Mouse (Mus musculus) limb, embryonic 13.5 days (tissue): ENCODE measurements around the gene Plcl1. TPM values are rescaled to one million over a fixed set of nuclear protein-coding genes. Genes with fewer than 3 reads are reported as not detected.

Experiments used
- ATAC-seq: fragments of 200-750 bp; cut with Nextera tagmentation; 2 replicates; pipeline ENCODE4 v1.8.0; 2017; ENCODE audit warnings: low read depth, moderate number of reproducible peaks, moderate TSS enrichment; ENCODE audit not compliant: low FRiP score
- H3K27ac ChIP-seq: fragments of 300-500 bp; sonication (generic); 2 replicates; pipeline ENCODE4 v1.5.1; 2015; ENCODE audit warnings: inconsistent platforms, mild to moderate bottlenecking, moderate library complexity
- H3K27me3 ChIP-seq: fragments of 300-500 bp; sonication (generic); 2 replicates; pipeline ENCODE4 v1.6.1; 2015; ENCODE audit warnings: mild to moderate bottlenecking, inconsistent platforms
- H3K36me3 ChIP-seq: fragments of 300-500 bp; sonication (generic); 2 replicates; pipeline ENCODE4 v1.6.1; 2015; ENCODE audit warnings: inconsistent platforms, mild to moderate bottlenecking, moderate library complexity
- H3K4me1 ChIP-seq: fragments of 300-500 bp; sonication (generic); 2 replicates; pipeline ENCODE4 v1.6.1; 2015; ENCODE audit warnings: inconsistent platforms
- H3K4me2 ChIP-seq: fragments of 300-500 bp; sonication (generic); replicated peaks from 2 replicates; pipeline ENCODE4 v1.6.1; 2015; ENCODE audit warnings: inconsistent platforms, mild to moderate bottlenecking, moderate library complexity
- H3K4me3 ChIP-seq: fragments of 300-500 bp; sonication (generic); 2 replicates; pipeline ENCODE4 v1.5.1; 2015; ENCODE audit warnings: moderate library complexity, mild to moderate bottlenecking, inconsistent platforms
- H3K9ac ChIP-seq: fragments of 300-500 bp; sonication (generic); 2 replicates; pipeline ENCODE4 v1.6.1; 2015; ENCODE audit warnings: mild to moderate bottlenecking, inconsistent platforms
- H3K9me3 ChIP-seq: fragments of 300-500 bp; sonication (generic); 2 replicates; pipeline ENCODE4 v1.6.1; 2016; ENCODE audit warnings: inconsistent platforms
- WGBS: fragments of 180-500 bp; shearing (Covaris S2); methylation state at CpG from one replicate; pipeline ENCODE4 v1.1.7; 2015; 5-methylcytosine and 5-hydroxymethylcytosine counted together
- polyA plus RNA-seq: library from polyadenylated mRNA; unstranded; fragments of >200 nt; fragmentation: Nextera tagmentation; extraction: Ambion mirVana; gene quantifications from 2 replicates; pipeline ENCODE4 v1.2.1, GENCODE M21; 2015

The Plcl1 gene
- polyA plus RNA-seq, 1 experiment from 2014 or later: 1.3 TPM

DNA sequence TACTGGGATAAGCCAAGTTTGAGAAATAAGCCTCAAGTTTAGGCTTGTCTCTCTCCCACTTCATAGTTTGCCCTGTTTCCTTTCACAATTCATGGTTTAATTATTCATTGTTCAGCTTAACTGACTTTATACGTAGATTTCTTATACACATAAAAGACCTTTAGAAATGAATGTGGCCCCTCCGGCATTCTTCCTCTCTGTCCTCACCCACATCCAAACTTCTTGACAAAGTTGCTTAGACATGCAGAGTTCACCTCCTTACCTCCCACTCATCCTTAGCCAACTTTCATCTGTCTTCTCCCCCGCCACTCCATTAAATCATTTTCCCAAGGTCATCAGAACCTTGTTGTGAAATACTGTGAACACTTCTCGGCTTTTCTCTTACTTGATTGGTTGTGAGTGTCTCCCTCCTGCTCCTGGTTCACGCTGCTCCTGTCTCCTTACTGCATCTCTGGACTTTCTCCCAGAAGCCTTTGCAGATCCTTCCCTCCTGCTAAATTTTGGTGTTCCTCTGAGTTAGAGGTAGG lies 331.1 kb downstream of the Plcl1 start:
- H3K27ac ChIP-seq: no peak overlapping the region
- ATAC-seq: no peak
- peaks cover 10% of the 10 kb centered on the region; the same call in 1 of the 2 replicates for H3K27me3 ChIP-seq
- peaks cover 10% of the 10 kb centered on the region; the same call in 1 of the 2 replicates for H3K4me1 ChIP-seq
- H3K9me3 ChIP-seq: no peaks in the 10 kb centered on the region
- no peak overlapping the region for H3K4me3 ChIP-seq
- H3K4me2 ChIP-seq: no peak overlapping the region
- no peak overlapping the region for H3K9ac ChIP-seq
- H3K36me3 ChIP-seq: no peaks in the 10 kb centered on the region
- 63% methylated on average over 5 of the region's 5 CpGs for WGBS

GRCm38 (mm10) chr1:55738746-55739365 lies 333.1 kb downstream of the Plcl1 start:
- no peaks in the 10 kb centered on the region for H3K36me3 ChIP-seq
- no peaks in the 10 kb centered on the region for H3K9me3 ChIP-seq
- no peak overlapping the region for H3K4me2 ChIP-seq
- WGBS: 61% methylated on average over 12 of the region's 12 CpGs
- no peak overlapping the region for H3K27ac ChIP-seq
- H3K4me1 ChIP-seq: peaks cover 10% of the 10 kb centered on the region; the same call in 1 of the 2 replicates
- no peak overlapping the region for H3K9ac ChIP-seq
- H3K27me3 ChIP-seq: peaks cover 10% of the 10 kb centered on the region; the same call in 1 of the 2 replicates
- H3K4me3 ChIP-seq: no peak overlapping the region
- no peak for ATAC-seq

DNA sequence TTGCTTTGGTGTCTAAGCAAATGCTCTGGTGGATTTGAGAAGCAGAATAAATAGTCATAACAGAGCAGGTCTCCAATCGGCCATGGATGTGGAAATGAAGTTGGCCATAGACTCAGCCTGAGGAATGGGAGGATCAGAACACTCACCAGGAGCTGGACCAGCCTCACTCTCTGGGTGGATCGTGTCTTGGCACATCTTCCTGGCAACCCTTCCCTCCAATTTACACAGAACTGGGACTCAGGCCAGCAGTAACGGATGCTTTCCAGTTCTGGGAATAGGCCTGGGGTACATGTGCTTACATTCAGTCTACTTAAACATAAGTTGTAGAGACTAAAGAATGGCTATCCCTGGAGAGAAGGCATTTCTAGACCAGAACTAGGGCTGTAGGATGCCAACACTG lies 336.2 kb downstream of the Plcl1 start:
- Histone ChIP-seq H3K4me2 (no peak overlapping the region), H3K4me1 (peaks cover 10% of the 10 kb centered on the region; the same call in 1 of the 2 replicates), H3K27me3 (peaks cover 10% of the 10 kb centered on the region; the same call in 1 of the 2 replicates), H3K36me3 (no peaks in the 10 kb centered on the region), H3K4me3 (no peak overlapping the region), H3K27ac (no peak overlapping the region), H3K9ac (no peak overlapping the region), H3K9me3 (no peaks in the 10 kb centered on the region)
- peak; percentile 44 for ATAC-seq
- 69% methylated on average over 3 of the region's 3 CpGs for WGBS

GRCm38 (mm10) chr1:55748516-55748915 lies 342.8 kb downstream of the Plcl1 start:
- no peak for ATAC-seq
- no peak overlapping the region for H3K4me2 ChIP-seq
- no peak overlapping the region for H3K27ac ChIP-seq
- no peaks in the 10 kb centered on the region for H3K27me3 ChIP-seq
- H3K9ac ChIP-seq: no peak overlapping the region
- H3K9me3 ChIP-seq: no peaks in the 10 kb centered on the region
- H3K4me3 ChIP-seq: no peak overlapping the region
- no peaks in the 10 kb centered on the region for H3K36me3 ChIP-seq
- no peaks in the 10 kb centered on the region for H3K4me1 ChIP-seq
- 66% methylated on average over 5 of the region's 5 CpGs for WGBS

DNA sequence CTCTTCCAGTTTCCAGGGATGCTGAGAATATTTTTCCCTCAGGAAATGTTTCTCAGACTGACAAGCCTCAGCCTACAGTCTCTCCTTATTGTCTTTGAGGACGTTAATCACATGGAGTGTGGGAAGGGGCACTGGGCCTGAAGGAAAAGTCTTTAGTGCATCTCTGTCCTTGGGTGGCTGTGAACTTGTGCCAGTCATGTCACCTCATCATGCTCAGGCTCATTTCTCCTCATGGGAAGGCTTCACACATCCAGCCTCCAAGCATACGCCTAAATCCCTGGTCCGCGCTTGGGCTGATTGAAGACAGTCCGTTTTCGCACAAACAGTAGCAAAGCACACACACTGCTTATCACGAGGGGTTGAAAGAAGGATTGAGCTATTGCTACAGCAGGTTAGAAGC lies 344.0 kb downstream of the Plcl1 start:
- no peaks in the 10 kb centered on the region for H3K36me3 ChIP-seq
- no peak for ATAC-seq
- H3K27me3 ChIP-seq: no peaks in the 10 kb centered on the region
- no peaks in the 10 kb centered on the region for H3K9me3 ChIP-seq
- H3K27ac ChIP-seq: no peak overlapping the region
- H3K4me1 ChIP-seq: 0 out of 2 replicates have a peak, but pooled peaks cover under 1% of the 10 kb centered on the region
- 84% methylated on average over 7 of the region's 7 CpGs for WGBS
- no peak overlapping the region for H3K4me3 ChIP-seq
- H3K9ac ChIP-seq: no peak overlapping the region
- H3K4me2 ChIP-seq: no peak overlapping the region

- H3K4me3 ChIP-seq: no peak overlapping the region
- no peaks in the 10 kb centered on the region for H3K27me3 ChIP-seq
- 62% methylated on average over 10 of the region's 10 CpGs for WGBS
- ATAC-seq: no peak
- H3K4me1 ChIP-seq: 0 out of 2 replicates have a peak, but pooled peaks cover 5% of the 10 kb centered on the region
- no peaks in the 10 kb centered on the region for H3K9me3 ChIP-seq
- no peak overlapping the region for H3K9ac ChIP-seq
- no peak overlapping the region for H3K27ac ChIP-seq
- no peaks in the 10 kb centered on the region for H3K36me3 ChIP-seq
- H3K4me2 ChIP-seq: no peak overlapping the region
Observed at GRCm38 (mm10) chr1:55755742-55756141, 350.0 kb downstream of the Plcl1 start.

DNA sequence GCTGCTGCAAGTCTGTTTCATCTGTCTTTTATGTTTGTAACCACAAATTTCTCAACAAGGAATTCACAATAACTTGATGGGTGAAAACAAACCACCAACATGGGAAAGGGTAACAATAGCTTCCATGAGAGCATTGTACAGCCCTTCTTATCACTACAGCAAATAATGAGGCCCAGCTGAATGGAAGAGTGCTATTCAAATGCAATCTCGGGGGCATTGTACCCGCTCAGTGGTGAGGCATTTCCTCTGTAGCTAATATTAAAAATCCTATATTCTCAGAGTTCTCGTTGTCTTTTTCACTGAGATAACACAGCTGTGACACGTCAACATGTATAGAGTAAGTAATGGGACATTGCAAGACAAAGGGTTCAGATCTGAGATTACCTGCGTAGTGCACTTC lies 356.6 kb downstream of the Plcl1 start:
- Histone ChIP-seq H3K4me1 (no peaks in the 10 kb centered on the region), H3K4me2 (no peak overlapping the region), H3K9me3 (no peaks in the 10 kb centered on the region), H3K4me3 (no peak overlapping the region), H3K9ac (no peak overlapping the region), H3K36me3 (no peaks in the 10 kb centered on the region), H3K27me3 (no peaks in the 10 kb centered on the region), H3K27ac (no peak overlapping the region)
- no peak for ATAC-seq
- WGBS: 84% methylated on average over 5 of the region's 5 CpGs

GRCm38 (mm10) chr1:55763171-55763570 lies 357.4 kb downstream of the Plcl1 start:
- 73% methylated on average over 2 of the region's 2 CpGs for WGBS

GRCm38 (mm10) chr1:55766743-55767142 lies 361.0 kb downstream of the Plcl1 start:
- Histone ChIP-seq H3K4me1 (no peaks in the 10 kb centered on the region), H3K27ac (no peak overlapping the region), H3K36me3 (no peaks in the 10 kb centered on the region), H3K9ac (no peak overlapping the region), H3K4me2 (no peak overlapping the region), H3K27me3 (no peaks in the 10 kb centered on the region), H3K9me3 (no peaks in the 10 kb centered on the region), H3K4me3 (no peak overlapping the region)
- ATAC-seq: no peak
- 43% methylated on average over 1 of the region's 1 CpGs for WGBS

More at GRCm38 (mm10) chr1:55763171-55763570, 357.4 kb downstream of the Plcl1 start:
- H3K9me3 ChIP-seq: no peaks in the 10 kb centered on the region
- no peaks in the 10 kb centered on the region for H3K4me1 ChIP-seq
- H3K4me2 ChIP-seq: no peak overlapping the region
- ATAC-seq: no peak
- no peak overlapping the region for H3K9ac ChIP-seq
- no peaks in the 10 kb centered on the region for H3K27me3 ChIP-seq
- no peak overlapping the region for H3K4me3 ChIP-seq
- H3K27ac ChIP-seq: no peak overlapping the region
- H3K36me3 ChIP-seq: no peaks in the 10 kb centered on the region

DNA sequence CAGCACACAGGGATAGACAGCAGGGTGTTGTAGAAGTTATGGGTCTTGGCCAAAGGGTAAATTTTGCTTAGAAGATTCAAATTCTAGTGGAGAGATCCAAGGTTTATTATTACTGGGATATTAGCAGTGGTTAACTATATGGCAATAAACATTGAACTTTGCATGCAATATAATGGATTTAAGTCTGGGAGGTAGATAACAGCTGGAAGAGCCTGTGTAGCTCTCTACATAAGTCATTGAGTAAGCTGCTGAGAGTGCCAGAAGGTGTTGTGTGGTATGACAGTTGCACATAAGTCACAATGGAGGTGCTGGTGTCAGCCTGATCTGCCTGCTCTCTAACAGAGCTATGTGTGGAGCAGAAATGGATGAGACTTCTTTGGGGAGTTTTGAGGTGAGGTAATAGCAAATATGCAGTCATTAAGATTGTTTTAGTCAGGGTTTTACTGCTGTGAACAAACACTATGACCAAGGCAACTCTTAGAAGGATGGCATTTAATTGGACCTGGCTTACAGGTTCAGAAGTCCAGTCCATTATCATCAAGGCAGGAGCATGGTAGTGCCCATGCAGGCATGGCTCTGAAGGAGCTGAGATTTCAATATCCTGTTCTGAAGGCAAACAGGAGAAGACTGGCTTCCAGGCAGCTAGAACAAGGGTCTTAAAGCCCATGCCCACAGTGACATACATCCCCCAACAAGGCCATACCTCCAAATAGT lies 364.5 kb downstream of the Plcl1 start:
- no peak for ATAC-seq

DNA sequence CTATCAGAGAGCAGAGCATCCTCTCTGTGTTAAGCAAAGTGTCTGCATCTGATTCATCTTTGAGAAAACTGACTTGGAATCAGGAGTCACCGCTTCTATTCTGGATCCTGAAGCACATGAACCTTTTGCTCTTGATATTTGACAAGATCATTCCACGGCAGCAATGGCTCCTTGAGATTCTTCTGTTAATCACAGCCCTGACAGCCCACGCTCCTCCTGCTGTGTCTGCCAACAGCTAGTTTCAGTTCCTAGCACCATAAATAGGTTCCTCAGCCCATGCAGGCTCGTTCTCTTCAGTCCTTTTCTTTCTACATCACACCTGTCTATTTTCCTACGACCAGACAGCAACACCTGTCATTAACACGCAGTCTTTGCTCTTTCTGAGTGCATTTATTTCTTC lies 387.1 kb downstream of the Plcl1 start:
- Histone ChIP-seq H3K27me3 (no peaks in the 10 kb centered on the region), H3K4me3 (no peak overlapping the region), H3K27ac (no peak overlapping the region), H3K9me3 (peaks cover 4% of the 10 kb centered on the region; the same call in 1 of the 2 replicates), H3K9ac (no peak overlapping the region), H3K36me3 (no peaks in the 10 kb centered on the region), H3K4me1 (no peaks in the 10 kb centered on the region), H3K4me2 (no peak overlapping the region)
- WGBS: 61% methylated on average over 6 of the region's 6 CpGs
- no peak for ATAC-seq

More for the DNA sequence above, 364.5 kb downstream of the Plcl1 start:
- H3K36me3 ChIP-seq: no peaks in the 10 kb centered on the region
- no peaks in the 10 kb centered on the region for H3K4me1 ChIP-seq
- H3K27me3 ChIP-seq: no peaks in the 10 kb centered on the region
- no peaks in the 10 kb centered on the region for H3K9me3 ChIP-seq
- no peak overlapping the region for H3K9ac ChIP-seq
- H3K27ac ChIP-seq: no peak overlapping the region
- no peak overlapping the region for H3K4me2 ChIP-seq
- H3K4me3 ChIP-seq: no peak overlapping the region
